Mouse (Mus musculus) MEL (cell line): ENCODE measurements around the gene Bcas3. TPM values are rescaled to one million over a fixed set of nuclear protein-coding genes. Genes with fewer than 3 reads are reported as not detected.

Experiments
- DNase-seq: peaks from one replicate; pipeline ENCODE4 v3.0.0; 2011; ENCODE audit warnings: low read depth, low spot score
- H3K27ac ChIP-seq: 2 replicates; pipeline ENCODE4 v1.5.1; 2012; ENCODE audit warnings: low read depth, mild to moderate bottlenecking, control low read depth, low read length, moderate library complexity; ENCODE audit not compliant: control insufficient read depth
- H3K27me3 ChIP-seq, 2 experiments: fragments of 150-350 bp in 1 of 2; sonication (generic) in 1 of 2; 2 replicates each; pipeline ENCODE4 v1.6.1; 2012; ENCODE audit warnings: low read length in 2 of 2, mild to moderate bottlenecking in 2 of 2, improper control_type of control experiment in 1 of 2, moderate library complexity in 1 of 2; ENCODE audit not compliant: insufficient read depth in 2 of 2, control insufficient read depth in 1 of 2
- H3K36me3 ChIP-seq, 2 experiments: 2 replicates each; pipeline ENCODE4 v1.6.1; 2012 to 2014; ENCODE audit warnings: low read length in 2 of 2, improper control_type of control experiment in 1 of 2, inconsistent platforms in 1 of 2, mild to moderate bottlenecking in 1 of 2; ENCODE audit not compliant: insufficient read depth in 2 of 2, control insufficient read depth in 1 of 2
- H3K4me1 ChIP-seq, 2 experiments: fragments of 150-350 bp in 1 of 2; sonication (generic) in 1 of 2; 2 replicates each; pipeline ENCODE4 v1.6.1; 2012; ENCODE audit warnings: low read length in 2 of 2, improper control_type of control experiment in 1 of 2, mild to moderate bottlenecking in 1 of 2; ENCODE audit not compliant: insufficient read depth in 2 of 2, control insufficient read depth in 1 of 2
- H3K4me3 ChIP-seq, 2 experiments: fragments of 150-350 bp in 1 of 2; sonication (generic) in 1 of 2; 2 replicates each; pipeline ENCODE4 v1.5.1; 2012; ENCODE audit warnings: low read depth in 2 of 2, low read length in 2 of 2, mild to moderate bottlenecking in 2 of 2, moderate library complexity in 2 of 2, control low read depth in 1 of 2, improper control_type of control experiment in 1 of 2; ENCODE audit not compliant: control insufficient read depth in 1 of 2, insufficient read depth in 1 of 2
- H3K79me2 ChIP-seq: 2 replicates; pipeline ENCODE4 v1.6.1; 2012; ENCODE audit warnings: mild to moderate bottlenecking, low read length, moderate library complexity; ENCODE audit not compliant: control insufficient read depth, poor library complexity, insufficient read depth
- H3K9ac ChIP-seq: 2 replicates; pipeline ENCODE4 v1.6.1; 2012; ENCODE audit warnings: low read depth, mild to moderate bottlenecking, control low read depth, low read length, moderate library complexity; ENCODE audit not compliant: control insufficient read depth, poor library complexity, severe bottlenecking
- H3K9me3 ChIP-seq: fragments of 150-350 bp; sonication (generic); replicated peaks from 2 replicates; pipeline ENCODE4 v1.6.1; 2012; ENCODE audit warnings: mild to moderate bottlenecking, low read length, improper control_type of control experiment, moderate library complexity; ENCODE audit not compliant: insufficient read depth
- E2F4 ChIP-seq: IDR thresholded peaks from 2 replicates; pipeline ENCODE4 v1.6.1; 2011; ENCODE audit warnings: low read depth, low read length, improper control_type of control experiment, borderline replicate concordance
- EP300 ChIP-seq, 2 experiments: IDR thresholded peaks; 2 replicates each; pipeline ENCODE4 v1.6.1; 2011; ENCODE audit warnings: improper control_type of control experiment in 2 of 2, low read length in 2 of 2, low read depth in 1 of 2, mild to moderate bottlenecking in 1 of 2
- GABPA ChIP-seq: IDR thresholded peaks from 2 replicates; pipeline ENCODE4 v1.6.1; 2012; ENCODE audit warnings: low read depth, mild to moderate bottlenecking, inconsistent platforms, low read length, improper control_type of control experiment, moderate library complexity
- GATA1 ChIP-seq: IDR thresholded peaks from 2 replicates; pipeline ENCODE4 v1.6.1; 2011; ENCODE audit warnings: low read depth, low read length, improper control_type of control experiment
- JUND ChIP-seq: IDR thresholded peaks from 2 replicates; pipeline ENCODE4 v1.6.1; 2011; ENCODE audit warnings: low read depth, mild to moderate bottlenecking, improper control_type of control experiment, low read length
- MAFK ChIP-seq: IDR thresholded peaks from 2 replicates; pipeline ENCODE4 v1.6.1; 2011; ENCODE audit warnings: low read depth, mild to moderate bottlenecking, low read length, improper control_type of control experiment, borderline replicate concordance
- MAX ChIP-seq: IDR thresholded peaks from 2 replicates; pipeline ENCODE4 v1.6.1; 2011; ENCODE audit warnings: low read length, improper control_type of control experiment
- MXI1 ChIP-seq: IDR thresholded peaks from 2 replicates; pipeline ENCODE4 v1.6.1; 2011; ENCODE audit warnings: mild to moderate bottlenecking, low read depth, low read length, improper control_type of control experiment
- MYC ChIP-seq: IDR thresholded peaks from 2 replicates; pipeline ENCODE4 v1.6.1; 2011; ENCODE audit warnings: low read depth, mild to moderate bottlenecking, low read length, improper control_type of control experiment, moderate library complexity
- POLR2A ChIP-seq, 2 experiments: IDR thresholded peaks; 2 replicates each; pipeline ENCODE4 v1.6.1; 2011 to 2012; ENCODE audit warnings: low read length in 2 of 2, mild to moderate bottlenecking in 2 of 2, control low read depth in 1 of 2, improper control_type of control experiment in 1 of 2, low read depth in 1 of 2, moderate library complexity in 1 of 2; ENCODE audit not compliant: control insufficient read depth in 1 of 2, insufficient read depth in 1 of 2, poor library complexity in 1 of 2
- POLR2AphosphoS2 ChIP-seq: IDR thresholded peaks from 2 replicates; pipeline ENCODE4 v1.6.1; 2011; ENCODE audit warnings: low read length, improper control_type of control experiment
- SIN3A ChIP-seq: IDR thresholded peaks from 2 replicates; pipeline ENCODE4 v1.6.1; 2012; ENCODE audit warnings: low read length, improper control_type of control experiment, inconsistent platforms
- SMC3 ChIP-seq: IDR thresholded peaks from 2 replicates; pipeline ENCODE4 v1.6.1; 2011; ENCODE audit warnings: low read depth, low read length, improper control_type of control experiment
- TAL1 ChIP-seq: IDR thresholded peaks from 2 replicates; pipeline ENCODE4 v1.6.1; 2012; ENCODE audit warnings: mild to moderate bottlenecking, inconsistent platforms, low read length, moderate library complexity, mixed read lengths
- TBP ChIP-seq: IDR thresholded peaks from 2 replicates; pipeline ENCODE4 v1.8.0; 2011; ENCODE audit warnings: low read depth, low read length, improper control_type of control experiment
- TCF12 ChIP-seq: IDR thresholded peaks from 2 replicates; pipeline ENCODE4 v1.6.1; 2014; ENCODE audit warnings: low read depth, mild to moderate bottlenecking, inconsistent platforms, low read length, improper control_type of control experiment, moderate library complexity
- UBTF ChIP-seq: IDR thresholded peaks from 2 replicates; pipeline ENCODE4 v1.6.1; 2012; ENCODE audit warnings: low read depth, mild to moderate bottlenecking, inconsistent platforms, low read length, improper control_type of control experiment, moderate library complexity, borderline replicate concordance; ENCODE audit not compliant: insufficient read depth
- USF1 ChIP-seq: IDR thresholded peaks from 2 replicates; pipeline ENCODE4 v1.6.1; 2014; ENCODE audit warnings: low read depth, mild to moderate bottlenecking, inconsistent platforms, low read length, improper control_type of control experiment, moderate library complexity
- USF2 ChIP-seq, 2 experiments: IDR thresholded peaks; 2 replicates each; pipeline ENCODE4 v1.6.1; 2011 to 2012; ENCODE audit warnings: improper control_type of control experiment in 2 of 2, low read length in 2 of 2, borderline replicate concordance in 1 of 2, inconsistent platforms in 1 of 2, low read depth in 1 of 2, mild to moderate bottlenecking in 1 of 2; ENCODE audit not compliant: insufficient read depth in 1 of 2
- ZKSCAN1 ChIP-seq: IDR thresholded peaks from 2 replicates; pipeline ENCODE4 v1.6.1; 2012; ENCODE audit warnings: low read depth, mild to moderate bottlenecking, inconsistent platforms, low read length, improper control_type of control experiment, moderate library complexity
- ZNF384 ChIP-seq: IDR thresholded peaks from 2 replicates; pipeline ENCODE4 v1.6.1; 2012; ENCODE audit warnings: low read depth, mild to moderate bottlenecking, inconsistent platforms, low read length, improper control_type of control experiment
- polyA plus RNA-seq, 2 experiments: library from polyadenylated mRNA; stranded (reverse) in 1 of 2; unstranded in 1 of 2; fragments of >175 nt in 1 of 2; fragments of >200 nt in 1 of 2; gene quantifications; 2 replicates each; pipeline versions ENCODE4 v1.2.1 to v1.2.4; 2012; ENCODE audit warnings: low replicate concordance in 2 of 2, low read depth in 1 of 2; ENCODE audit not compliant: insufficient read length in 2 of 2, insufficient read depth in 1 of 2, missing spikeins in 1 of 2
- total RNA-seq: library from RNA; depleted of rRNA; stranded (reverse); fragments of 300-350 nt; gene quantifications from 2 replicates; pipeline ENCODE4 v1.2.3, GENCODE M21; 2012

Gene Bcas3
- total and polyA plus RNA-seq, 3 experiments = 8.6 to 14.7 TPM; not detected in 1

DNA sequence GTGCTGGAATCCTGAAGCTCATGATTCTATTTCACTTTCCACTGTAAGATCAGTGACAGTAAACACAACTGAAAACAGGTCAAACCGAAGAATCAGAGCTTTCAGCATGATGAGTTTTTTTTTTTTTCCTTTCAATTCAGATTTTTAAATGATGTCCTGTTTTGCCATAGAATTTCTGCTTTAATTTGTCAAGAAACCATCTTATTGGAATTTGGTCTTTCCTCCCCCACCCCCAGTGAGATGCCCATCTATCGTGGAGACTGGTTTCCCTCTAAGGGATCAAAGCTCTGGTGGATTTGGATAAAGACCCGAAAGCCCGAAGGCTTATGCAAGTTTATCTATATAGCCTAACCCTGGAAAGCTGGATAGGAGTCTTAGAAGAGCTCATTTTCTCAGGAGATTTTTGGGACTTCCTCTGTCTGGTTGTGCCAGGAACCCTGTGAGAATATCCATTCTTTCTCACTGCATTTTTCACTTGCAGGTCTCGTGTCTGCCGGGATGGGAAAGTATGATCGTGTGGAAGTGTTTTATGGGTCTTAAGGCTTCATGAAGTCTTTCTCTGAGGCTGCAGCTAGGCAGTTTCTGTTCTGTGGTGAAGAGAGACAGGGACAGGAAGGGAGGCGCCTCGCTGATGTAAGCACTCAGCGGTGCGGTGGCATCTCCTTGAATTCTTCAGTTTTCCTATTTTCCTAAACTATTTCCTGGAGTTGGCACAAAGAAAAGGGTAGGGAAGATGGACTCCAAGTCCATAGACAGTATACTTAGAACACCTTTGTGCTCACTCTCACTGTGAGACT, 173.2 kb downstream of the Bcas3 start:
- no peaks in the 10 kb centered on the region for H3K9me3 ChIP-seq
- TF ChIP-seq GABPA (no peak), ZNF384 (no peak), MAX (no peak), SMC3 (no peak), TBP (no peak), SIN3A (no peak), ZKSCAN1 (no peak), TAL1 (no peak), POLR2AphosphoS2 (no peak)
- TF ChIP-seq, all 39 proteins: peak for 0
- H3K79me2 ChIP-seq = no peaks in the 10 kb centered on the region
- no peaks in the 10 kb centered on the region for H3K27me3 ChIP-seq
- H3K36me3 ChIP-seq = peaks cover 0 to 13% of the 10 kb centered on the region in 2 experiments; a peak in 2 of 4 replicates
- no peak overlapping the region for H3K9ac ChIP-seq
- H3K4me1 ChIP-seq = peaks cover 7 to 14% of the 10 kb centered on the region in 2 experiments; a peak in 3 of 4 replicates
- no peak overlapping the region for H3K27ac ChIP-seq
- DNase-seq = no peak
- H3K4me3 ChIP-seq = no peak overlapping the region

DNA sequence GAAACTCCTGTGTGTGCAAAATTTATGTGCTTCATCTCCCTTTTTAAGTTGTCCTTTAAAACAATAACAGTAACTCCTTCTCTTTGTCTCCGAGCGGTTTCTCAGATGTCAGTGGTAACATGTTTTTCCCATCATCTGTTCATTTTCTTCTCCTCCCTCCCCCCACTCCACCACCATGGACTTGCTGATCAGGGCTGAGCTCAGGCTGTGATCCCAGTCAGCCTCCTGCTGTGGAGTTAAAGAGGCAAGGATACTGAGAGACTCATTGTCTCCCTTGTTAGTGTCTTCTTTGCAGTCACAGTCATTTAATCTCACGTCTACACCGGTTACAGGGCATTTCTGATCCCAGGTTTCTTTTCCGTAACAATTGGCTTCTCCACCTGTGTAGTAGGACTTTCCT, 174.3 kb downstream of the Bcas3 start:
- no peak for DNase-seq
- Histone ChIP-seq H3K36me3 (peaks cover 0 to 13% of the 10 kb centered on the region in 2 experiments; a peak in 2 of 4 replicates), H3K27me3 (no peaks in the 10 kb centered on the region), H3K9ac (no peak overlapping the region), H3K27ac (no peak overlapping the region), H3K4me3 (no peak overlapping the region), H3K4me1 (peaks cover 7 to 14% of the 10 kb centered on the region in 2 experiments; a peak in 3 of 4 replicates), H3K79me2 (no peaks in the 10 kb centered on the region), H3K9me3 (no peaks in the 10 kb centered on the region)
- no peak for TF ChIP-seq MYC
- TF ChIP-seq POLR2A (IDR thresholded peaks at IDR 0.05; ENCODE audit: control insufficient read depth in 1 of 2, insufficient read depth in 1 of 2, low read depth in 1 of 2, low read length in 2 of 2, poor library complexity in 1 of 2) = no peak
- TF ChIP-seq UBTF = no peak
- TF ChIP-seq USF2 (IDR thresholded peaks at IDR 0.05; ENCODE audit: borderline replicate concordance in 1 of 2, insufficient read depth in 1 of 2, low read depth in 1 of 2, low read length in 2 of 2) = no peak
- TF ChIP-seq TCF12 = no peak
- TF ChIP-seq GATA1 = no peak
- no peak for TF ChIP-seq E2F4
- no peak for TF ChIP-seq USF1
- TF ChIP-seq EP300 (IDR thresholded peaks at IDR 0.05; ENCODE audit: low read depth in 1 of 2, low read length in 2 of 2) = no peak
- TF ChIP-seq MXI1 = no peak
- no peak for TF ChIP-seq MAFK
- TF ChIP-seq ZNF384 = no peak
- TF ChIP-seq JUND = no peak
